Mouse (Mus musculus) ovary, postnatal 14 days (tissue): ENCODE results near the gene Egfr.

Experiments used
- DNase-seq: peaks from one replicate; pipeline ENCODE4 v3.0.0; 2022; ENCODE audit warnings: low spot score

Egfr gene

GRCm38 (mm10) chr11:16895441-16896356 lies 143.7 kb downstream of the Egfr start:
- DNase-seq = peak; percentile 29

- DNase-seq = no peak
Measured at GRCm38 (mm10) chr11:16897681-16898080, 145.7 kb downstream of the Egfr start.

GRCm38 (mm10) chr11:16900182-16900581 lies 148.2 kb downstream of the Egfr start:
- DNase-seq = no peak

GRCm38 (mm10) chr11:16900653-16901416 lies 148.8 kb downstream of the Egfr start:
- DNase-seq = no peak

GRCm38 (mm10) chr11:16904302-16905011 lies 152.5 kb downstream of the Egfr start:
- DNase-seq = no peak

GRCm38 (mm10) chr11:16905012-16905332 lies 153.0 kb downstream of the Egfr start:
- DNase-seq = no peak

GRCm38 (mm10) chr11:16906530-16906929 lies 154.5 kb downstream of the Egfr start:
- DNase-seq = no peak

GRCm38 (mm10) chr11:16907517-16908129 lies 155.6 kb downstream of the Egfr start:
- DNase-seq = no peak

GRCm38 (mm10) chr11:16914756-16915155 lies 162.8 kb downstream of the Egfr start:
- no peak for DNase-seq

GRCm38 (mm10) chr11:16915850-16916249 lies 163.8 kb downstream of the Egfr start:
- DNase-seq = no peak

- no peak for DNase-seq
Measured at GRCm38 (mm10) chr11:16917512-16917911, 165.5 kb downstream of the Egfr start.

GRCm38 (mm10) chr11:16932159-16932558 lies 180.2 kb downstream of the Egfr start:
- DNase-seq = no peak

GRCm38 (mm10) chr11:16935577-16936236 lies 183.7 kb downstream of the Egfr start:
- no peak for DNase-seq

- DNase-seq = no peak
Measured at GRCm38 (mm10) chr11:16941103-16941793, 189.2 kb downstream of the Egfr start.

GRCm38 (mm10) chr11:16941973-16942452 lies 190.0 kb downstream of the Egfr start:
- no peak for DNase-seq

GRCm38 (mm10) chr11:16943016-16943415 lies 191.0 kb downstream of the Egfr start:
- DNase-seq = no peak

GRCm38 (mm10) chr11:16948756-16949155 lies 196.8 kb downstream of the Egfr start:
- peak; percentile 44 for DNase-seq

- DNase-seq = no peak
Measured at GRCm38 (mm10) chr11:16950226-16950975, 198.4 kb downstream of the Egfr start.

GRCm38 (mm10) chr11:16950976-16951760 lies 199.2 kb downstream of the Egfr start, which contains the start of gene Fbxo48:
Fbxo48 (plus strand) TSS chr11:16951375.
- peak; percentile 92 for DNase-seq
